Mouse (Mus musculus): Measurements from ENCODE around the gene Dnajb6. TPM values are rescaled to one million over a fixed set of nuclear protein-coding genes. Genes with fewer than 3 reads are reported as not detected.

The Dnajb6 gene
- polyA plus RNA-seq, 1 experiment from 2014 or later = 340 TPM

- H3K27ac ChIP-seq (replicated peaks) = peak overlapping the region; percentile 94
- peak overlapping the region; percentile 90 for H3K9ac ChIP-seq (replicated peaks)
- H3K4me3 ChIP-seq = peak overlapping the region; percentile 95
- H3K4me1 ChIP-seq = peaks cover 38% of the 10 kb centered on the region
- no peaks in the 10 kb centered on the region for H3K9me3 ChIP-seq
- 60% methylated on average over 6 of the region's 6 CpGs for WGBS
- no peaks in the 10 kb centered on the region for H3K27me3 ChIP-seq
- H3K4me2 ChIP-seq (replicated peaks) = peak overlapping the region; percentile 78
- no peak; the same call in 1 of the 2 replicates for ATAC-seq (replicated peaks)
- H3K36me3 ChIP-seq = no peaks in the 10 kb centered on the region
Measured at GRCm38 (mm10) chr5:29734831-29735510, 517 bp upstream of the Dnajb6 start.

GRCm38 (mm10) chr5:29736073-29736900 lies 799 bp downstream of the Dnajb6 start:
- no peaks in the 10 kb centered on the region for H3K9me3 ChIP-seq
- no peaks in the 10 kb centered on the region for H3K36me3 ChIP-seq
- H3K9ac ChIP-seq (replicated peaks) = peak overlapping the region; percentile 90
- H3K27ac ChIP-seq (replicated peaks) = peak overlapping the region; percentile 94
- H3K4me3 ChIP-seq = peak overlapping the region; percentile 95
- 2% methylated on average over 46 of the region's 48 CpGs for WGBS
- H3K27me3 ChIP-seq = no peaks in the 10 kb centered on the region
- ATAC-seq (replicated peaks) = peak; percentile 76
- peaks cover 43% of the 10 kb centered on the region for H3K4me1 ChIP-seq
- peak overlapping the region; percentile 78 for H3K4me2 ChIP-seq (replicated peaks)

GRCm38 (mm10) chr5:29736942-29737341 lies 1.5 kb downstream of the Dnajb6 start:
- H3K4me3 ChIP-seq = peak overlapping the region; percentile 95
- no peak for ATAC-seq (replicated peaks)
- H3K36me3 ChIP-seq = 0 out of 2 replicates have a peak, but pooled peaks cover under 1% of the 10 kb centered on the region
- no peak overlapping the region for H3K27ac ChIP-seq (replicated peaks)
- H3K4me1 ChIP-seq = peaks cover 43% of the 10 kb centered on the region
- no peaks in the 10 kb centered on the region for H3K9me3 ChIP-seq
- H3K27me3 ChIP-seq = no peaks in the 10 kb centered on the region
- 67% methylated on average over 9 of the region's 9 CpGs for WGBS
- H3K4me2 ChIP-seq (replicated peaks) = peak overlapping the region; percentile 78
- H3K9ac ChIP-seq (replicated peaks) = 0 out of 2 replicates have a peak overlapping the region, but pooled peaks have one; percentile 90

GRCm38 (mm10) chr5:29737471-29737870 lies 2.0 kb downstream of the Dnajb6 start:
- no peak for ATAC-seq (replicated peaks)
- Histone ChIP-seq H3K9ac (replicated peaks) (no peak overlapping the region), H3K4me3 (peak overlapping the region; percentile 95), H3K4me1 (peaks cover 43% of the 10 kb centered on the region), H3K27ac (replicated peaks) (no peak overlapping the region), H3K9me3 (no peaks in the 10 kb centered on the region), H3K27me3 (no peaks in the 10 kb centered on the region), H3K4me2 (replicated peaks) (peak overlapping the region; percentile 78), H3K36me3 (0 out of 2 replicates have a peak, but pooled peaks cover 3% of the 10 kb centered on the region)
- WGBS = 88% methylated on average over 5 of the region's 5 CpGs

- H3K9me3 ChIP-seq = no peaks in the 10 kb centered on the region
- no peak overlapping the region for H3K27ac ChIP-seq (replicated peaks)
- H3K4me3 ChIP-seq = no peak overlapping the region
- no peak for ATAC-seq (replicated peaks)
- H3K4me1 ChIP-seq = peaks cover 43% of the 10 kb centered on the region
- 0 out of 2 replicates have a peak, but pooled peaks cover 3% of the 10 kb centered on the region for H3K36me3 ChIP-seq
- 91% methylated on average over 4 of the region's 4 CpGs for WGBS
- H3K27me3 ChIP-seq = no peaks in the 10 kb centered on the region
- no peak overlapping the region for H3K9ac ChIP-seq (replicated peaks)
- H3K4me2 ChIP-seq (replicated peaks) = no peak overlapping the region
Measured at GRCm38 (mm10) chr5:29738076-29738475, 2.6 kb downstream of the Dnajb6 start.

GRCm38 (mm10) chr5:29740651-29741050 lies 5.2 kb downstream of the Dnajb6 start:
- WGBS = 77% methylated on average over 1 of the region's 1 CpGs
- Histone ChIP-seq H3K27ac (replicated peaks) (no peak overlapping the region), H3K4me1 (peaks cover 37% of the 10 kb centered on the region), H3K9ac (replicated peaks) (no peak overlapping the region), H3K27me3 (no peaks in the 10 kb centered on the region), H3K9me3 (no peaks in the 10 kb centered on the region), H3K4me2 (replicated peaks) (no peak overlapping the region), H3K36me3 (0 out of 2 replicates have a peak, but pooled peaks cover 3% of the 10 kb centered on the region), H3K4me3 (no peak overlapping the region)
- ATAC-seq (replicated peaks) = no peak

- Histone ChIP-seq H3K4me2 (replicated peaks) (no peak overlapping the region), H3K9me3 (no peaks in the 10 kb centered on the region), H3K4me1 (peaks cover 37% of the 10 kb centered on the region), H3K27me3 (no peaks in the 10 kb centered on the region), H3K9ac (replicated peaks) (no peak overlapping the region), H3K4me3 (no peak overlapping the region), H3K27ac (replicated peaks) (no peak overlapping the region), H3K36me3 (0 out of 2 replicates have a peak, but pooled peaks cover 3% of the 10 kb centered on the region)
- WGBS = 64% methylated on average over 4 of the region's 4 CpGs
- no peak for ATAC-seq (replicated peaks)
Measured at GRCm38 (mm10) chr5:29741093-29741492, 5.6 kb downstream of the Dnajb6 start.

GRCm38 (mm10) chr5:29747661-29748060 lies 12.2 kb downstream of the Dnajb6 start:
- Histone ChIP-seq H3K27me3 (no peaks in the 10 kb centered on the region), H3K9ac (replicated peaks) (no peak overlapping the region), H3K9me3 (no peaks in the 10 kb centered on the region), H3K36me3 (peaks cover 28% of the 10 kb centered on the region), H3K4me1 (no peaks in the 10 kb centered on the region), H3K4me3 (no peak overlapping the region), H3K27ac (replicated peaks) (no peak overlapping the region), H3K4me2 (replicated peaks) (no peak overlapping the region)
- WGBS = 95% methylated on average over 2 of the region's 2 CpGs
- no peak for ATAC-seq (replicated peaks)

GRCm38 (mm10) chr5:29751306-29751705 lies 15.8 kb downstream of the Dnajb6 start:
- Histone ChIP-seq H3K9me3 (no peaks in the 10 kb centered on the region), H3K4me2 (replicated peaks) (no peak overlapping the region), H3K4me1 (no peaks in the 10 kb centered on the region), H3K4me3 (no peak overlapping the region), H3K9ac (replicated peaks) (no peak overlapping the region), H3K27ac (replicated peaks) (no peak overlapping the region), H3K36me3 (peaks cover 60% of the 10 kb centered on the region), H3K27me3 (no peaks in the 10 kb centered on the region)
- no peak for ATAC-seq (replicated peaks)

- Histone ChIP-seq H3K4me2 (replicated peaks) (no peak overlapping the region), H3K4me3 (no peak overlapping the region), H3K9ac (replicated peaks) (no peak overlapping the region), H3K36me3 (peaks cover 74% of the 10 kb centered on the region), H3K4me1 (no peaks in the 10 kb centered on the region), H3K27ac (replicated peaks) (no peak overlapping the region), H3K9me3 (no peaks in the 10 kb centered on the region), H3K27me3 (no peaks in the 10 kb centered on the region)
- no peak for ATAC-seq (replicated peaks)
Measured at GRCm38 (mm10) chr5:29752894-29753293, 17.4 kb downstream of the Dnajb6 start.

GRCm38 (mm10) chr5:29759318-29759717 lies 23.8 kb downstream of the Dnajb6 start:
- H3K4me1 ChIP-seq = no peaks in the 10 kb centered on the region

GRCm38 (mm10) chr5:29770935-29771334 lies 35.4 kb downstream of the Dnajb6 start:
- H3K36me3 ChIP-seq = peaks cover 35% of the 10 kb centered on the region
- H3K27ac ChIP-seq (replicated peaks) = no peak overlapping the region
- no peak overlapping the region for H3K4me2 ChIP-seq (replicated peaks)
- peaks cover 10% of the 10 kb centered on the region for H3K4me1 ChIP-seq
- H3K27me3 ChIP-seq = no peaks in the 10 kb centered on the region
- no peak overlapping the region for H3K4me3 ChIP-seq
- no peak for ATAC-seq (replicated peaks)
- WGBS = 93% methylated on average over 1 of the region's 1 CpGs
- no peak overlapping the region for H3K9ac ChIP-seq (replicated peaks)
- no peaks in the 10 kb centered on the region for H3K9me3 ChIP-seq

More at GRCm38 (mm10) chr5:29759318-29759717, 23.8 kb downstream of the Dnajb6 start:
- Histone ChIP-seq H3K27me3 (no peaks in the 10 kb centered on the region), H3K4me3 (no peak overlapping the region), H3K36me3 (peaks cover 54% of the 10 kb centered on the region), H3K9me3 (no peaks in the 10 kb centered on the region), H3K4me2 (replicated peaks) (no peak overlapping the region), H3K27ac (replicated peaks) (no peak overlapping the region), H3K9ac (replicated peaks) (no peak overlapping the region)
- WGBS = 87% methylated on average over 5 of the region's 5 CpGs
- no peak for ATAC-seq (replicated peaks)
